Mouse (Mus musculus): ENCODE measurements around the gene Zfp108. TPM values are rescaled to one million over a fixed set of nuclear protein-coding genes. Genes with fewer than 3 reads are reported as not detected.
"Not testable (repeated sequence)": the region's sequence is repeated elsewhere in the genome, so short reads cannot be mapped to it uniquely, and the experiment has no call there.

Zfp108 gene
- 1 to 10 TPM; 1.4 to 1.7 TPM for total RNA-seq (2021)

DNA sequence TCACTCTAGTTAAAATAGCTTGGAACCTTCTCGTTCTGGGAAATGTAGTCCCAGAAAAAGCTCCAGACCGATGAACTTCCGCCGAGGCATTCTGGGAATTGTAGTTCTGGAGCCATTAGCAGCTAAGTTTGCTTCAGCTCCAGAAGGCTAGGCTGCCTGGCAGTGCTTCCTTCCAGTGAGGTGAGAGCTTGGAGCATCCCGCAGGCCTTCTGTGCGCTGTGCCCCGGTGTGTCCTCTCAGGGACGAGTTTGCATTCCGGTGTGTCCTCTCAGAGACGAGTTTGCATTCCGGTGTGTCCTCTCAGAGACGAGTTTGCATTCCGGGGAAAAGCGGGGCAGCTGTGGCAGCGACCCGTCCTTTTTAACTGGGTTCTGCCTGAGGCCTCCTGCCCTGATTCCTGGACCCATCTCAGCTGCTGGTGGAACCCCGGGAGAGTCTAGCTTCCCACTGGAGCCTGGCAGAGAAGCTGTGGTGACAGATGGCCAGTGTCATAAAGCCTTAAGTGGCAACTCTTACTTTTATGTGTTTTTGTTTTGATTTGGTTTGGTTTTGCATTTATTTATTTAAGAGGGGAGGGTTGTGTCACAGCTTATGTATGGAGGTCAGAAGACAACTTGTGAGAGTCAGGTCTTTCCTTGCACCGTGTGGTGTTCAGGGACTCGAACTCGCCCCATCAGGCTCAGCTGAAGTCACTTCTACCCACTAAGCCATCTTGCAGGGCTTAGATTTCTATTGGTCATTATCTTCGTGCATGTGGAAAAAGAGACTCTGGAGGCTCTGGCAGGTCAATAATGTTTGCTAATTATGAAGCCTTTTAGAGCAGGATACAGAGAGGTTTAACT is at the start of gene Zfp108:
Zfp108 (plus strand) TSS at position 162 of the 842 bp plus-strand sequence.
- DNase-seq = peak; percentile 90 to 91
- intact Hi-C loops (cut with DNase I) = loop anchor here (1.0 to 10.0 kb wide), 4 partner anchors 15 to 123 kb away; partner anchors contain the start of genes Zfp235, Zfp93 and Zfp94

GRCm38 (mm10) chr7:24207488-24208261 is 46.9 kb upstream of the Zfp108 start:
- peak; percentile 74 to 82 for DNase-seq
- intact Hi-C loops (cut with DNase I) = loop anchor here (2.0 to 5.0 kb wide), 2 partner anchors 45 to 73 kb away; partner anchors contain the start of genes Zfp108 and Zfp235

DNA sequence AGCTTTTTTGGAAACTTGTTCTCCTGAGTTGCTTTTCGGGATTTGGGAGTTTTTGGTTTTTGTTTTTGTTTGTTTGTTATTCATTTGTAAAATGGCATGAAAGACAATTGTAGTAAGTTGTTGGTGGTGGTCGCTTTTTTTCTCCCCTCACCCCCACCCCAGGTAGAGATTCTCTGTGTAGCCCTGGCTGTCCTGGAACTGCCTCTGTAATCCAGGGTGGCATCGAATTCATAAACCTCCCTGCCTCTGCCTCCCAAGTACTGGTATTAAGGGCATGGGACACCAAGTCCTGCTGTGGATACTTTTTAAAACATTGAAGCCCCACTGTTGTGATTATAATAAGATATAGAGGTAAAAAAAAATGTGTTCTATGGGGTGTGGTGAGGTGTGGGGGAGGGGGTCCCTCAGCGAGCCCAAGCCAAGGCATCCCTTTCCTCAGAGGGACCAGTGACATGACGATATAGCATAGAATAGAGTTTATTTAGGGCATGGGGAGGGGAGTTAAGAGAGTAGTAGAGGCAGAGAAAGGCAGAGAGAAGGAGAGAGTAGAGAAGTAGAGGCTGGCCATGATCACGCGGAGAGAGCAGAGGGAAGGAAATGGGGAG is 46.2 kb upstream of the Zfp108 start:
- intact Hi-C loops (cut with DNase I) = loop anchor here (5.0 kb wide), 1 partner anchor 44 kb away; the partner anchor contains the start of gene Zfp108
- no peak for DNase-seq

- no peak for DNase-seq
- intact Hi-C loops (cut with DNase I) = no loop called here
Observed at GRCm38 (mm10) chr7:24210296-24210695, 44.3 kb upstream of the Zfp108 start.

DNA sequence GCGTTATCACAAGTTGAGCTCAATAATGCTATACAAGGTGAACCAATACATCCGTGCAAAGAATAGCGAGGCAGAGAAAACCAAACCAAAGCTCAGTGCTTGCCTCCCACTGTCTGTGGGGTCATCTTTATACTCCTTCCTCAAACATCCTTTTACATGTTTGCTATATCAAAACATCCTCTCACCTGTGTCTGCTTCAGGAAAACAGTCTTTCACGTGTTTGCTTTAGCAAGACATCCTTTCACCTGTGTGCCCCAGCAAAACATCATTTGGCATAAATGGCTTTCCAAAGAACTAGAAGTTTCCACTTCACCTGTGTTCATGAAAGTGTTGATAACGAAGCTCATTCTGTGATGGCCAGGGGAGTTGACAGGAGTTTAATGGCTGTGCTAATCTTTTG is 43.3 kb upstream of the Zfp108 start, which contains the start of gene Zfp111:
Zfp111 (minus strand) TSS at position 101 of the 400 bp plus-strand sequence.
- DNase-seq = no peak
- intact Hi-C loops (cut with DNase I) = no loop called here

GRCm38 (mm10) chr7:24237040-24237791 is 17.4 kb upstream of the Zfp108 start, which contains the start of gene Zfp109:
TSS of gene Zfp109 (minus strand) at chr7:24237560.
- intact Hi-C loops (cut with DNase I) = no loop called here
- DNase-seq = peak; percentile 53 to 67

DNA sequence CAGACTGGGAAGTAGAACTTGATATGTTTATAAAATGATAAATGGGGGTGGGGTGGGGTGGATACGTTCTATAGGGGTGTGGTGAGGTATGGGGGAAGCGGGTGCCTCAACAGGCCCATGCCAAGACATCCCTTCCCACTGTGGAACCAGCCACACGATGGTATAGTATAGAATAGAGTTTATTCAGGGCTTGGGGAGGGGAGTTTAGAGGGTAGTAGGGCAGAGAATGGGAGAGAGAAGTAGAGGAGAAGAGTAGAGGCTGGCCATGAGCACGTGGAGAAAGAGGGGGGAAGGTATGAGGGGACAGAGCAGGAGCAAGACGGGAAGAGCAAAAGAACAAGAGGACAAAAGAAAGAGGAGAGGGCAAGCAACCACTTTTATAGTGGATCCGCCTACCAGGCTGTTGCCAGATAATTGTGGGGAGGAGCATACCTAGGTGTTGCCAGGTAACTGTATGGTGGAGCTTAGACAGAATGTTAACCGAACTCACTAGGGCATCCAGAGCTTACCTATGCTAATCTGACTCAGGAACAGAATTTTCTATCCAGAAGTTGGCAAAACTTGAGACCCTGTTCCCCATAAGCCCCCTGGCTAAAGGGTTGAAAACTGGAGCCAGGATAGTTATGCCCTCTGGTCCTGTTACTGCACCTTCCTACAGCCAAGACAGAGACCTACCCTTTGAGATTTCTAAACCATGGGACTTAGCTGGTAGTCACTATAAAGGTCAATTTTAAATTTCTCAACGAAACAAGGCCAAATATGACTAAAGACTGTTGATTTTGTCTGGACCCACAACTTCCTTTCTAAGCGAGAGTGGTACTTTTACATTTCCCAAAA is 597 bp upstream of the Zfp108 start:
- intact Hi-C loops (cut with DNase I) = loop anchor here (1.0 to 10.0 kb wide), 4 partner anchors 16 to 122 kb away; partner anchors contain the start of genes Zfp235, Zfp93 and Zfp94
- no peak for DNase-seq

GRCm38 (mm10) chr7:24259306-24259999 is 4.9 kb downstream of the Zfp108 start:
- intact Hi-C loops (cut with DNase I) = loop anchor here (10.0 kb wide), 1 partner anchor 55 kb away; the partner anchor contains the start of gene Zfp94
- DNase-seq = no peak

- DNase-seq = no peak
- intact Hi-C loops (cut with DNase I) = loop anchor here (10.0 kb wide), 1 partner anchor 55 kb away; the partner anchor contains the start of gene Zfp94
Observed at GRCm38 (mm10) chr7:24260000-24260312, 5.4 kb downstream of the Zfp108 start.

GRCm38 (mm10) chr7:24268176-24269155 is 13.9 kb downstream of the Zfp108 start:
- DNase-seq = no peak
- intact Hi-C loops (cut with DNase I) = no loop called here

GRCm38 (mm10) chr7:24269256-24269655 is 14.7 kb downstream of the Zfp108 start:
- no peak for DNase-seq
- intact Hi-C loops (cut with DNase I) = no loop called here

DNA sequence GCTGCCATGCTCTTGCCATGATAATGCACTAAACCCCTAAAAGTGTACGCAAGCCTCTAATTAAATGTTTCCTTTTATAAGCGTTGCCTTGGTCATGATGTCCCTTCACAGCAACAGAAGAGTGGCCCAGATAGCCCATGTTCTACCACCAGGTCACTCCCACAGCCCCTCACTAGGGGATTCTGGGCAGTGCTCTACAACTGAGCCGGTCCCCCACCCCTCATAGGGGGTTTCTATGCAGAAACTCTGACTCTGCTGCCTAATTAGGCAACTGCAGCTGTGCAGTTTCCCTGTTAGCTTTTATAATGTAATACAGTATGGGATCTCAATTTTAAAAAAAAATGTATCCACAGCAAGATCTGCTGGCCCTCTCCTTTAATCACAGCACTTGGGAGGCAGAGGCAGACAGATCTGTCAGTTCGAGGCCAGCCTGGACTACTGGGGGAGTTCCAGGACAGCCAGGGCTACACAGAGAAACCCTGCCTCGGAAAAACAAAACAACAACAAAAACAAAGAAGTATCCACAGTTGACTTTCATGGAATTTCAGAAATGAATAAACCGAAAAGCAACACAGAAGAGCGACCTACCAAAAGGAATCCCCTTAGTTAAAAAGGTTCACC is 15.2 kb downstream of the Zfp108 start:
- DNase-seq = no peak
- intact Hi-C loops (cut with DNase I) = loop anchor here (1.0 to 5.0 kb wide), 2 partner anchors 15 to 137 kb away; partner anchors contain the start of genes Zfp108 and Zfp235

DNA sequence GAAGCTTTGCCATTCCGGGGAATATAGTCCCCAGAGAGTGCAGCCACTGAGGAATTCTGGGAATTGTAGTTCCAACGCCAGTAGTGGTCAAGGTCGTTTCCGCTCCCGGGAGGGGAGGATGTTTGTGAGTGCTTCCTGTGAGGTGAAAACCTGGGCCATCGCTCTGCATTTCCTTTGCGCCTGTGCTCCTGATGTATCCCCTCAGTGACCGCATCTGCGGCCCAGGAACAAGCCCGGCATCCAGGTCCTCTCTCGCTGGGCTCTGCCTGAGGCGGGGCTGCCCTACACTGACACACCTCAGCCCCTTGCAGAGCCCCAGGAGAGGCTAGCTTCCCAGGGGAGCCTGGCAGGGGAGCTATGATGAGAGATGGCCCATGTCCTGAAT is 15.7 kb downstream of the Zfp108 start, which contains the start of gene Zfp93:
Zfp93 (plus strand) TSS at position 133 of the 385 bp plus-strand sequence.
- DNase-seq = peak; percentile 80 to 81
- intact Hi-C loops (cut with DNase I) = loop anchor here (1.0 to 5.0 kb wide), 2 partner anchors 16 to 138 kb away; partner anchors contain the start of genes Zfp108 and Zfp235

DNA sequence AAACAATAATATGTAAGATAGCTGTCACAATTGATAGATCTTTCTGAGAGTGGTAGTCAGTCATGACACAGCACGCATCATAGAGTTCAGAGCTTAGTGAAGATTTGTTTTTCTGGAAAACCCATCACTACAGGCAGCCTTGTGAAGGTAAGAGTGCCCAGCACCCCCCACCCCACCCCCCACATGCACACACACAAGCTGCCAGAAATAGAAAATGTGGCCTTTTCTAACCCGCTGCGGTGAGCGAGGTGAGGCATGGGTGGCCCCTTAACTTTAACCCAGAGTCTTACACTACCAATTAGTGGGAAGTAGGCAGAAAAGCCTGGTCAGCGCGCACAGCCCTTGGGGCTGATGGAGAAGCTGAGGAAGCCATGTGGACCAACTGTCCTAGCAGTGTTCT is 16.6 kb downstream of the Zfp108 start:
- intact Hi-C loops (cut with DNase I) = loop anchor here (5.0 kb wide), 1 partner anchor 139 kb away; the partner anchor contains the start of gene Zfp235
- DNase-seq = no peak

GRCm38 (mm10) chr7:24274456-24274855 is 19.9 kb downstream of the Zfp108 start:
- no peak for DNase-seq
- intact Hi-C loops (cut with DNase I) = loop anchor here (5.0 kb wide), 1 partner anchor 142 kb away; the partner anchor contains the start of gene Zfp235

DNA sequence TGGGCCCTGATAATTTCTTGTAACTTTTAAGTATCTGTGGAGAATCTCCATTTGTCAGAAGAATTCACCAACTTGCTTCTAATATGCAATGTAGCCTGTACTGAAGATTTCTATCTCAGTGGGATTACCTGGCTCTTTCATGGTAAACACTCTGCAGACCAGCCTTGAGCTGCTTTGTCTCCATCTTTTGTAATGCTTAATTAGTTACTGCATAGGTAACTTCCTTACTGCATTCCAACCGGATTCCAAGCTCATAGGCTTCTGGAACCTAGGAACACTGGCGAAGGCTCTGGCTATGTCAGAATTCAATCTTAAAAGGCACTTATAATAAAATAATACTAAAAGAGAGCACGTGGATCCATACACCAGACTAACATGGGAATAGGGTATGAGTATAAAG is 24.2 kb downstream of the Zfp108 start:
- DNase-seq; intact Hi-C loops (cut with DNase I): not testable (repeated sequence)
